Mouse (Mus musculus) frontal cortex, postnatal 36 days (tissue): ENCODE data around the gene Tada3.

Source experiments
- DNase-seq, 2 experiments: peaks; one replicate each; pipeline ENCODE4 v3.0.0; 2022; ENCODE audit warnings: low spot score in 2 of 2

The Tada3 gene

GRCm38 (mm10) chr6:113377496-113378385, at the start of gene Tada3, which contains the start of gene Arpc4:
Gene Tada3, minus strand, starts transcription at chr6:113377883.
Gene Arpc4, plus strand, starts transcription at chr6:113378115.
- peak; percentile 91 for DNase-seq

- no peak for DNase-seq
Measured at GRCm38 (mm10) chr6:113427397-113427796, 49.7 kb upstream of the Tada3 start.

GRCm38 (mm10) chr6:113426696-113427095, 49.0 kb upstream of the Tada3 start:
- DNase-seq = no peak

GRCm38 (mm10) chr6:113424187-113424586, 46.5 kb upstream of the Tada3 start:
- no peak for DNase-seq

GRCm38 (mm10) chr6:113423000-113423399, 45.3 kb upstream of the Tada3 start:
- no peak for DNase-seq

- DNase-seq = peak; percentile 96 to 99
Measured at GRCm38 (mm10) chr6:113419199-113419587, 41.5 kb upstream of the Tada3 start, which contains the start of gene Rpusd3. Gene Rpusd3, minus strand, starts transcription at chr6:113419340.

GRCm38 (mm10) chr6:113418441-113419198, 40.9 kb upstream of the Tada3 start:
- DNase-seq = peak in 1 of 2 experiments; percentile 36

GRCm38 (mm10) chr6:113416416-113416815, 38.7 kb upstream of the Tada3 start:
- DNase-seq = no peak

GRCm38 (mm10) chr6:113410001-113410400, 32.3 kb upstream of the Tada3 start:
- DNase-seq = no peak

GRCm38 (mm10) chr6:113406683-113407082, 29.0 kb upstream of the Tada3 start:
- no peak for DNase-seq

- peak; percentile 61 to 73 for DNase-seq
Measured at GRCm38 (mm10) chr6:113405483-113405882, 27.8 kb upstream of the Tada3 start.

GRCm38 (mm10) chr6:113404649-113405448, 27.2 kb upstream of the Tada3 start:
- no peak for DNase-seq

- DNase-seq = peak; percentile 48 to 49
Measured at GRCm38 (mm10) chr6:113402094-113402493, 24.4 kb upstream of the Tada3 start.

- DNase-seq = no peak
Measured at GRCm38 (mm10) chr6:113396270-113397030, 18.8 kb upstream of the Tada3 start.

GRCm38 (mm10) chr6:113395501-113395900, 17.8 kb upstream of the Tada3 start:
- no peak for DNase-seq

- no peak for DNase-seq
Measured at GRCm38 (mm10) chr6:113394811-113395210, 17.1 kb upstream of the Tada3 start.

GRCm38 (mm10) chr6:113393951-113394350, 16.3 kb upstream of the Tada3 start:
- DNase-seq = no peak

GRCm38 (mm10) chr6:113392387-113393071, 14.8 kb upstream of the Tada3 start:
- peak; percentile 44 to 45 for DNase-seq

GRCm38 (mm10) chr6:113392015-113392386, 14.3 kb upstream of the Tada3 start:
- no peak for DNase-seq

- no peak for DNase-seq
Measured at GRCm38 (mm10) chr6:113390715-113391114, 13.0 kb upstream of the Tada3 start.
